Mouse (Mus musculus) MEL (cell line): ENCODE data around the gene Prrg1. TPM values are rescaled to one million over a fixed set of nuclear protein-coding genes. Genes with fewer than 3 reads are reported as not detected.

Experiments
- DNase-seq: peaks from one replicate; pipeline ENCODE4 v3.0.0; 2011; ENCODE audit warnings: low read depth, low spot score
- H3K27ac ChIP-seq: 2 replicates; pipeline ENCODE4 v1.5.1; 2012; ENCODE audit warnings: low read depth, mild to moderate bottlenecking, control low read depth, low read length, moderate library complexity; ENCODE audit not compliant: control insufficient read depth
- H3K27me3 ChIP-seq, 2 experiments: fragments of 150-350 bp in 1 of 2; sonication (generic) in 1 of 2; 2 replicates each; pipeline ENCODE4 v1.6.1; 2012; ENCODE audit warnings: low read length in 2 of 2, mild to moderate bottlenecking in 2 of 2, improper control_type of control experiment in 1 of 2, moderate library complexity in 1 of 2; ENCODE audit not compliant: insufficient read depth in 2 of 2, control insufficient read depth in 1 of 2
- H3K36me3 ChIP-seq, 2 experiments: 2 replicates each; pipeline ENCODE4 v1.6.1; 2012 to 2014; ENCODE audit warnings: low read length in 2 of 2, improper control_type of control experiment in 1 of 2, inconsistent platforms in 1 of 2, mild to moderate bottlenecking in 1 of 2; ENCODE audit not compliant: insufficient read depth in 2 of 2, control insufficient read depth in 1 of 2
- H3K4me1 ChIP-seq, 2 experiments: fragments of 150-350 bp in 1 of 2; sonication (generic) in 1 of 2; 2 replicates each; pipeline ENCODE4 v1.6.1; 2012; ENCODE audit warnings: low read length in 2 of 2, improper control_type of control experiment in 1 of 2, mild to moderate bottlenecking in 1 of 2; ENCODE audit not compliant: insufficient read depth in 2 of 2, control insufficient read depth in 1 of 2
- H3K4me3 ChIP-seq, 2 experiments: fragments of 150-350 bp in 1 of 2; sonication (generic) in 1 of 2; 2 replicates each; pipeline ENCODE4 v1.5.1; 2012; ENCODE audit warnings: low read depth in 2 of 2, low read length in 2 of 2, mild to moderate bottlenecking in 2 of 2, moderate library complexity in 2 of 2, control low read depth in 1 of 2, improper control_type of control experiment in 1 of 2; ENCODE audit not compliant: control insufficient read depth in 1 of 2, insufficient read depth in 1 of 2
- H3K79me2 ChIP-seq: 2 replicates; pipeline ENCODE4 v1.6.1; 2012; ENCODE audit warnings: mild to moderate bottlenecking, low read length, moderate library complexity; ENCODE audit not compliant: control insufficient read depth, poor library complexity, insufficient read depth
- H3K9ac ChIP-seq: 2 replicates; pipeline ENCODE4 v1.6.1; 2012; ENCODE audit warnings: low read depth, mild to moderate bottlenecking, control low read depth, low read length, moderate library complexity; ENCODE audit not compliant: control insufficient read depth, poor library complexity, severe bottlenecking
- H3K9me3 ChIP-seq: fragments of 150-350 bp; sonication (generic); replicated peaks from 2 replicates; pipeline ENCODE4 v1.6.1; 2012; ENCODE audit warnings: mild to moderate bottlenecking, low read length, improper control_type of control experiment, moderate library complexity; ENCODE audit not compliant: insufficient read depth
- CHD1 ChIP-seq: IDR thresholded peaks from 2 replicates; pipeline ENCODE4 v1.6.1; 2012; ENCODE audit warnings: low read depth, mild to moderate bottlenecking, inconsistent platforms, low read length, improper control_type of control experiment
- GATA1 ChIP-seq: IDR thresholded peaks from 2 replicates; pipeline ENCODE4 v1.6.1; 2011; ENCODE audit warnings: low read depth, low read length, improper control_type of control experiment
- KAT2A ChIP-seq: conservative IDR thresholded peaks from 2 replicates; pipeline ENCODE4 v1.6.1; 2012; ENCODE audit warnings: low read depth, low read length, improper control_type of control experiment, inconsistent platforms
- MAX ChIP-seq: IDR thresholded peaks from 2 replicates; pipeline ENCODE4 v1.6.1; 2011; ENCODE audit warnings: low read length, improper control_type of control experiment
- MAZ ChIP-seq: IDR thresholded peaks from 2 replicates; pipeline ENCODE4 v1.6.1; 2012; ENCODE audit warnings: low read depth, mild to moderate bottlenecking, inconsistent platforms, low read length, improper control_type of control experiment
- MXI1 ChIP-seq: IDR thresholded peaks from 2 replicates; pipeline ENCODE4 v1.6.1; 2011; ENCODE audit warnings: mild to moderate bottlenecking, low read depth, low read length, improper control_type of control experiment
- MYC ChIP-seq: IDR thresholded peaks from 2 replicates; pipeline ENCODE4 v1.6.1; 2011; ENCODE audit warnings: low read depth, mild to moderate bottlenecking, low read length, improper control_type of control experiment, moderate library complexity
- NELFE ChIP-seq: IDR thresholded peaks from 2 replicates; pipeline ENCODE4 v1.6.1; 2011; ENCODE audit warnings: low read depth, low read length, improper control_type of control experiment
- NRF1 ChIP-seq: IDR thresholded peaks from 2 replicates; pipeline ENCODE4 v1.6.1; 2014; ENCODE audit warnings: low read depth, mild to moderate bottlenecking, inconsistent platforms, low read length, improper control_type of control experiment, moderate library complexity; ENCODE audit not compliant: poor library complexity, insufficient read depth, severe bottlenecking
- POLR2AphosphoS2 ChIP-seq: IDR thresholded peaks from 2 replicates; pipeline ENCODE4 v1.6.1; 2011; ENCODE audit warnings: low read length, improper control_type of control experiment
- POLR2AphosphoS5 ChIP-seq: IDR thresholded peaks from 2 replicates; pipeline ENCODE4 v1.6.1; 2012; ENCODE audit warnings: low read depth, borderline replicate concordance, mild to moderate bottlenecking, inconsistent platforms, low read length, moderate library complexity, mixed read lengths
- RAD21 ChIP-seq: IDR thresholded peaks from 2 replicates; pipeline ENCODE4 v1.6.1; 2011; ENCODE audit warnings: mild to moderate bottlenecking, low read depth, low read length, improper control_type of control experiment
- TBP ChIP-seq: IDR thresholded peaks from 2 replicates; pipeline ENCODE4 v1.8.0; 2011; ENCODE audit warnings: low read depth, low read length, improper control_type of control experiment
- UBTF ChIP-seq: IDR thresholded peaks from 2 replicates; pipeline ENCODE4 v1.6.1; 2012; ENCODE audit warnings: low read depth, mild to moderate bottlenecking, inconsistent platforms, low read length, improper control_type of control experiment, moderate library complexity, borderline replicate concordance; ENCODE audit not compliant: insufficient read depth
- USF1 ChIP-seq: IDR thresholded peaks from 2 replicates; pipeline ENCODE4 v1.6.1; 2014; ENCODE audit warnings: low read depth, mild to moderate bottlenecking, inconsistent platforms, low read length, improper control_type of control experiment, moderate library complexity
- ZC3H11A ChIP-seq: IDR thresholded peaks from 2 replicates; pipeline ENCODE4 v1.6.1; 2012; ENCODE audit warnings: low read depth, mild to moderate bottlenecking, inconsistent platforms, low read length, improper control_type of control experiment
- ZKSCAN1 ChIP-seq: IDR thresholded peaks from 2 replicates; pipeline ENCODE4 v1.6.1; 2012; ENCODE audit warnings: low read depth, mild to moderate bottlenecking, inconsistent platforms, low read length, improper control_type of control experiment, moderate library complexity
- ZMIZ1 ChIP-seq: IDR thresholded peaks from 2 replicates; pipeline ENCODE4 v1.6.1; 2012; ENCODE audit warnings: low read depth, mild to moderate bottlenecking, inconsistent platforms, low read length, improper control_type of control experiment, moderate library complexity
- ZNF384 ChIP-seq: IDR thresholded peaks from 2 replicates; pipeline ENCODE4 v1.6.1; 2012; ENCODE audit warnings: low read depth, mild to moderate bottlenecking, inconsistent platforms, low read length, improper control_type of control experiment
- polyA plus RNA-seq, 2 experiments: library from polyadenylated mRNA; stranded (reverse) in 1 of 2; unstranded in 1 of 2; fragments of >175 nt in 1 of 2; fragments of >200 nt in 1 of 2; gene quantifications; 2 replicates each; pipeline versions ENCODE4 v1.2.1 to v1.2.4; 2012; ENCODE audit warnings: low replicate concordance in 2 of 2, low read depth in 1 of 2; ENCODE audit not compliant: insufficient read length in 2 of 2, insufficient read depth in 1 of 2, missing spikeins in 1 of 2
- total RNA-seq: library from RNA; depleted of rRNA; stranded (reverse); fragments of 300-350 nt; gene quantifications from 2 replicates; pipeline ENCODE4 v1.2.3, GENCODE M21; 2012

Prrg1 gene
- total and polyA plus RNA-seq, 3 experiments, result 2.7 to 3.5 TPM; not detected in 1

GRCm38 (mm10) chrX:78563451-78563850 lies 20.2 kb downstream of the Prrg1 start:
- Histone ChIP-seq H3K4me3 (no peak overlapping the region), H3K9ac (no peak overlapping the region), H3K4me1 (peaks cover 0 to 30% of the 10 kb centered on the region in 2 experiments; a peak in 2 of 4 replicates), H3K27ac (0 out of 2 replicates have a peak overlapping the region, but pooled peaks have one; percentile 24), H3K36me3 (peaks cover 0 to 21% of the 10 kb centered on the region in 2 experiments; a peak in 2 of 4 replicates), H3K9me3 (no peaks in the 10 kb centered on the region)
- DNase-seq, result peak; percentile 45
- TF ChIP-seq NELFE (no peak), MAZ (no peak), USF1 (no peak), ZKSCAN1 (no peak), RAD21 (no peak), GATA1 (peak; percentile 76)
- TF ChIP-seq, all 39 proteins: peak for 1
- no peaks in the 10 kb centered on the region for H3K27me3 ChIP-seq
- H3K79me2 ChIP-seq, result no peaks in the 10 kb centered on the region

- no peaks in the 10 kb centered on the region; the same call in 1 of the 2 replicates for H3K79me2 ChIP-seq
- H3K4me3 ChIP-seq, result no peak overlapping the region
- H3K36me3 ChIP-seq, result peaks cover 0 to 53% of the 10 kb centered on the region in 2 experiments; a peak in 2 of 4 replicates
- peak overlapping the region; percentile 61 for H3K27ac ChIP-seq
- no peaks in the 10 kb centered on the region for H3K27me3 ChIP-seq
- no peak overlapping the region for H3K9ac ChIP-seq
- TF ChIP-seq TBP (no peak), MXI1 (no peak), POLR2AphosphoS5 (no peak), MYC (no peak), ZKSCAN1 (no peak), ZNF384 (no peak), UBTF (no peak), CHD1 (no peak), ZC3H11A (no peak), POLR2AphosphoS2 (no peak), KAT2A (no peak), MAX (no peak), NRF1 (no peak), ZMIZ1 (no peak)
- TF ChIP-seq, all 39 proteins: peak for 0
- DNase-seq, result peak; percentile 48
- H3K9me3 ChIP-seq, result no peaks in the 10 kb centered on the region
- peaks cover 13 to 17% of the 10 kb centered on the region in 2 experiments for H3K4me1 ChIP-seq
Measured at GRCm38 (mm10) chrX:78553399-78553798, 30.3 kb downstream of the Prrg1 start.
